Mouse (Mus musculus) right cerebral cortex, postnatal 10 days (tissue): ENCODE data around the gene Olfr1451.
"Not testable (repeated sequence)": the region's sequence is repeated elsewhere in the genome, so short reads cannot be mapped to it uniquely, and the experiment has no call there.

Source experiments
- DNase-seq, 2 experiments: peaks; one replicate each; pipeline ENCODE4 v3.0.0; 2021; ENCODE audit warnings: low spot score in 2 of 2

The Olfr1451 gene

GRCm38 (mm10) chr19:12994714-12995113 is at the start of gene Olfr1451:
Olfr1451 (plus strand) TSS chr19:12995014.
- no peak for DNase-seq

DNA sequence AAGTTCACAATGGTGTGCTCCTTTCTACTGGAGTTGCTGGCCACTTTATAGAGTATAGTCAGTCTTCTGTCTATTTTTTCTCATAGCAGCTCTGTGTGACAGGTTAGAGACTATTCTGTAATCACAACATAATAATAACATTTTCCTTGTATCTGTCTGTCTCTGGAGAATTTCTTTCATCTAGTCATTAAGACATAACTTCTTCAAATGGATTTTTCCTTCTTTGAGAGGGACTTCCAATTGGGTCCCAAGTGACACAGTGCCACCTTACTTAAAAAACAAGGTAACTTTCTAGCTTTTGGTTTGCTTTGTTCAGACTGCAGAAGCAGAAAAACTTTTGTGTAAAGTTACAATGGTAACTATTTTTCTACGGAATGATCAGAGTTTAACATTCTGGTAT is 44.9 kb upstream of the Olfr1451 start, which contains the start of gene Olfr1450:
Gene Olfr1450, plus strand, starts transcription at position 301 of the 400 bp plus-strand sequence.
- no peak for DNase-seq

GRCm38 (mm10) chr19:12970082-12970481 is 24.7 kb upstream of the Olfr1451 start:
- DNase-seq, result not testable (repeated sequence)

- not testable (repeated sequence) for DNase-seq
Measured at GRCm38 (mm10) chr19:12992316-12992715, 2.5 kb upstream of the Olfr1451 start.

GRCm38 (mm10) chr19:13028227-13028626 is 33.4 kb downstream of the Olfr1451 start, which contains the start of gene Olfr1453:
Olfr1453 (minus strand) TSS chr19:13028327.
- no peak for DNase-seq
